Mouse (Mus musculus) liver, adult 2 months (tissue): ENCODE measurements around the gene Dedd2.

Experiments used
- CTCF ChIP-seq: fragments of 200-500 bp; IDR thresholded peaks from 2 replicates; pipeline ENCODE4 v1.5.1; 2011; ENCODE audit warnings: low read depth, low read length, control low read depth
- POLR2A ChIP-seq: fragments of 200-500 bp; IDR thresholded peaks from 2 replicates; pipeline ENCODE4 v1.6.1; 2011; ENCODE audit warnings: low read length, control low read depth; ENCODE audit not compliant: insufficient read depth; ENCODE audit errors: extremely low read depth

DNA sequence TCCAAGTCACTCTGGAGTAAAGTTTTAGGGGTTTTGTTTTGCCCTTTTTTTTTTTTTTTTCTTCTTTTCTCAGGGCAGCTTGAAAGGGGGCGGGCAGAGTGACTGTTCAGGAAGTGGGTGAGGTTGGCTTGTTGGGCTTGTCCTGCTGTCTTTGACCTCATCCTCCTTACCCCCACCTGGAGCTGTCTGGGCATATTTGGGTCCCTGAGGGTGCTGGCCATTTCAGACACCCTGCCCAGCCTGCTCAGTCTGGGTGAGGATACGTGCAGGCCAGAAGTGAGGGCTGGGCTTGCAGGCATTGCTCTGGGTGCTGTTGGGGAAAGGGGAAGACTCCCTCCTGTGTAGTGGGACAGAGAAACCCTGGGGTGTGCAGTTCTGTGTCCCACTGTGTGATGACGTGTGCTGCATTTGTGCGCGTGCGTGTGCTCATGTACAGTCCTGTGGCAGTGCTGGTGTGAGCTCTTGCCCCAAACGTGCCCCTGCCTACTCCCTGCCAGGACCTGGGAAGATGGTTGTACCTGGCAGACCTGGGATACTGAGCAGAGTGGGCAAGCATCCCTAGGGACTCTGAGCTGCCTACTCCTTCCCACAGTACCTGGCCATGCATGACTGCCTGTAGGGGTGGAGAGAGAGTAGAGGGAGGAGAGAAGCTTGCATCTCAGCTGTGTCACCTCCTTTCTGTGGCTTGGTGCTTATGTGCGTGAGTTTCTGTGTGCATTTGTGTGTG is 49.3 kb upstream of the Dedd2 start:
- no peak for TF ChIP-seq POLR2A
- TF ChIP-seq CTCF = no peak
